Mouse (Mus musculus) G1E (cell line): ENCODE results near the gene Sgca. TPM values are rescaled to one million over a fixed set of nuclear protein-coding genes. Genes with fewer than 3 reads are reported as not detected.

Source experiments
- ATAC-seq: 2 replicates; pipeline ENCODE4 v1.8.0; 2016; ENCODE audit warnings: mild to moderate bottlenecking; ENCODE audit not compliant: insufficient number of reproducible peaks, poor library complexity, low FRiP score, severe bottlenecking; ENCODE audit errors: extremely low read depth
- DNase-seq: peaks from one replicate; pipeline ENCODE4 v3.0.0; 2012; ENCODE audit warnings: low spot score
- H3K27me3 ChIP-seq: 2 replicates; pipeline ENCODE4 v1.6.1; 2012; ENCODE audit warnings: mild to moderate bottlenecking, low read length, inconsistent platforms; ENCODE audit not compliant: insufficient read depth
- H3K36me3 ChIP-seq: replicated peaks from 2 replicates; pipeline ENCODE3; 2012; ENCODE audit warnings: mild to moderate bottlenecking, inconsistent platforms
- H3K4me1 ChIP-seq: 2 replicates; pipeline ENCODE4 v1.6.1; 2012; ENCODE audit warnings: low read depth, low read length, inconsistent platforms, mixed read lengths; ENCODE audit not compliant: insufficient read depth
- H3K4me3 ChIP-seq: 2 replicates; pipeline ENCODE4 v1.5.1; 2012; ENCODE audit warnings: low read depth, mild to moderate bottlenecking, inconsistent platforms, low read length, moderate library complexity, mixed read lengths
- H3K9me3 ChIP-seq: replicated peaks from 2 replicates; pipeline ENCODE4 v1.6.1; 2012; ENCODE audit warnings: inconsistent platforms
- CTCF ChIP-seq: IDR thresholded peaks from 2 replicates; pipeline ENCODE4 v1.5.1; 2012; ENCODE audit warnings: low read depth, low read length, inconsistent platforms, mixed read lengths
- GATA1 ChIP-seq: IDR thresholded peaks from 2 replicates; pipeline ENCODE4 v1.6.1; 2012; ENCODE audit warnings: borderline replicate concordance, low read length, inconsistent platforms, mixed read lengths
- GATA2 ChIP-seq: IDR thresholded peaks from 2 replicates; pipeline ENCODE4 v1.6.1; 2012; ENCODE audit warnings: low read depth, low read length, inconsistent platforms, borderline replicate concordance
- POLR2AphosphoS5 ChIP-seq: IDR thresholded peaks from 2 replicates; pipeline ENCODE4 v1.6.1; 2012; ENCODE audit warnings: low read depth, low read length, inconsistent platforms; ENCODE audit not compliant: insufficient replicate concordance
- TAL1 ChIP-seq: conservative IDR thresholded peaks from 2 replicates; pipeline ENCODE4 v1.6.1; 2012; ENCODE audit warnings: low read depth, low read length, inconsistent platforms, mixed read lengths
- polyA plus RNA-seq: library from polyadenylated mRNA; stranded (reverse); fragments of >175 nt; gene quantifications from 2 replicates; pipeline ENCODE4 v1.2.3, GENCODE M21; 2012
- total RNA-seq, 2 experiments: library from RNA; stranded (forward) in 1 of 2; stranded (reverse) in 1 of 2; fragments of 200-1000 nt in 1 of 2; fragments of >200 nt in 1 of 2; fragmentation: Nextera tagmentation in 1 of 2; gene quantifications; 2 replicates each; pipeline ENCODE4 v1.2.3; 2014 to 2017

The Sgca gene
- total and polyA plus RNA-seq, 3 experiments = 0.87 TPM; not detected in 2

DNA sequence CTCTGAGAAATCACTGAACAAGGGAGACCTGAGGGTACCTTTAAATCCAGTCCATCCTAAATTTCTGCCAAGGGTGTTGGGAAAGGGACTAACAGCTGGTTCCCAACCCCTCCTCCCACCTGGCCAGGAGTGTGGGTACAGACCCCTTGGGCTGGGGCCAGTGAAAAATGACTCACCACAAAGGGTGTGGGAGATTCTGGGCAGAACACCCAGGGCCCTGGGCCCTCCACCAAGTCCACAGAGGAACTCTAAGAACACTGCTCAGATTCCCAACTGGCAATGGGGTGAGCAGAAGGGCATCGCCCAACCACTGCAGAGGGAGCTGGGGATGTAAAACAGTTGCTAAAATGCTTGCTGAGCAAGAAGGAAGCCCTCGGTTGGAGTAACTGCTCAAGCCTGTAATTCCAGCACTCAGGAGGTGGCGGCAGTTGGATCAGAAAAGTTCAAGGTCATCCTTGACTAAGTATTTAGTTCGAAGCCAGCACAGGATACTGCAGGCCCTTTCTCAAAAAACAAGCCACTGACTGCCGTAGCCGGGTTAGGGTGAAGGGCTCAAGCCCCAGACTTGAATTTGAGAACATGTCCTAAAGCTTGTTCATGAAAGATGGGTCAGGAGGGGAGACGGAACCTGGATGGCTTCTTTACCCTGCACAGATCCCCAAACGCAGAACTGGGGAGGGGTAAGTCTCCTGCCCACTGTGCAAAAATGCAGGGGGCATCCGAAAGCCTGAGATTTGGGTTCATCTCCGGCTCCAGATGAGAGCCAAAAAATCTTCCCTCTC is 12.8 kb upstream of the Sgca start:
- DNase-seq = no peak
- peak overlapping the region; percentile 93 for H3K4me3 ChIP-seq

DNA sequence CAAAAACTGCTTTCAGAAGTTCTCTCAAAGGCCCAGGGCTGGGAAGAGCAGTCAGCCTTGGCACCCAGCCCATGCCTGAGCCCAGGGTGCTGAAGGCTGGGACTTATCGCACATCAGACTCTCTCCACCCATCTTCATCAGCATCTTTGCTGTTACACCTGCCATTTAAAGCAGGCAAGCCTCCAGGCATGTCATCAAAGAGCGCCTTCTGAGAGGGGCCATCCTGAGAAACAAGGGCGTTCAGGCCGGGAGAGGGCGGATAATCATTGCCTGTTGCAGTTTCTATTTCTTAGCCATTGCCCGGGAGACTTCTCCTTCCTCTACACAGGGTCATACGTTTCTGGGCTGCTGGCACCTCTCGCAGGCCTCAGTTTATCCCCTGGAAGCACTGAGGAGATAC is 11.7 kb upstream of the Sgca start:
- H3K4me3 ChIP-seq = no peak overlapping the region
- H3K27me3 ChIP-seq = peaks cover 4% of the 10 kb centered on the region
- DNase-seq (no peak), ATAC-seq (no peak)
- peaks cover 56% of the 10 kb centered on the region for H3K4me1 ChIP-seq
- TF ChIP-seq POLR2AphosphoS5 (no peak), CTCF (no peak), TAL1 (no peak), GATA1 (no peak), GATA2 (no peak)
- H3K36me3 ChIP-seq = peaks cover 11% of the 10 kb centered on the region
- no peaks in the 10 kb centered on the region for H3K9me3 ChIP-seq

More for the DNA sequence above, 12.8 kb upstream of the Sgca start:
- peaks cover 3% of the 10 kb centered on the region for H3K27me3 ChIP-seq
- no peaks in the 10 kb centered on the region for H3K9me3 ChIP-seq
- peaks cover 22% of the 10 kb centered on the region for H3K36me3 ChIP-seq
- TF ChIP-seq POLR2AphosphoS5 (no peak), GATA1 (no peak), CTCF (no peak), GATA2 (no peak), TAL1 (no peak)
- no peak for ATAC-seq
- peaks cover 67% of the 10 kb centered on the region for H3K4me1 ChIP-seq

DNA sequence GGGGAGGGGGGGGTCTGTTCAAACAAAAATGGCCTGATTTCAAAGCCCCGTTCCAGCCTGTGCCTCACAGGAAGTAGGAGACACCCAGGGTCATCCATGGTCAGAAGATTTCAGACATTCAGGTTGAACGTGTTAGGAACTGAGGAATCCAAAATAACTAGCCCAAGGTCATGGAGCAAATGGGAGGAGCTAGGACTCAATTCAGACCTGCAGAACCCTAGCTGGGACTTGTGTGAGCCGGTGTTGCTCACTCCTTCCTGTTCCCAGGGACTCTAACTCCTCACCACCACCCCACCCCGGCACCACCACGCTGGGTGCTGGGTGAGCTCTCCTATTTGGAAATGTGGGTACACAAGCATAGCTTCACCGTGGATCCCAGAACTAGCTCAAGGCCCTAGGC is 11.2 kb upstream of the Sgca start:
- ATAC-seq = no peak
- H3K4me1 ChIP-seq = peaks cover 51% of the 10 kb centered on the region

DNA sequence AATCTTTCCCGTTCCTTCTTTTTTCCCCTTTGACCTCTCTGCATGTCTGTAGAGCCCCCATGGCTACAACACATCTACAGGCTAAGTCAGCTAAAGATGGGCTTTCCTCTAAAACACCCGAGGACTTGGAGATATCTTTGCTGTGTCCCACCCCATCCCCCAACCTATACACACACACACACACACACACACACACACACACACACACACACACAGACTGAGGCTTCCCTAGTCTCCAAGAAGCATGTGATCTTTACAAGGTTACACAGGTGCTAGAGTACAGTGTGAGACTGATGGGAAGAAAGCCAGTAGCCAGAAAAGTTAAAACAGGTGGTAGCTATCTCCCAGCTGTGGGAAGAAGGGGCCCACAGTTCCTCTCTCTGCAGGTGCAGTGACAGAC is 10.3 kb upstream of the Sgca start:
- peaks cover 42% of the 10 kb centered on the region for H3K4me1 ChIP-seq
- TF ChIP-seq POLR2AphosphoS5 (no peak), CTCF (no peak), GATA2 (no peak), GATA1 (no peak), TAL1 (no peak)
- peaks cover 4% of the 10 kb centered on the region for H3K27me3 ChIP-seq
- DNase-seq (no peak), ATAC-seq (no peak)
- H3K9me3 ChIP-seq = no peaks in the 10 kb centered on the region
- H3K4me3 ChIP-seq = no peak overlapping the region
- no peaks in the 10 kb centered on the region for H3K36me3 ChIP-seq

More for the DNA sequence above, 11.2 kb upstream of the Sgca start:
- Histone ChIP-seq H3K9me3 (no peaks in the 10 kb centered on the region), H3K36me3 (peaks cover 6% of the 10 kb centered on the region), H3K4me3 (no peak overlapping the region), H3K27me3 (peaks cover 4% of the 10 kb centered on the region)
- DNase-seq = no peak
- TF ChIP-seq POLR2AphosphoS5 = no peak

DNA sequence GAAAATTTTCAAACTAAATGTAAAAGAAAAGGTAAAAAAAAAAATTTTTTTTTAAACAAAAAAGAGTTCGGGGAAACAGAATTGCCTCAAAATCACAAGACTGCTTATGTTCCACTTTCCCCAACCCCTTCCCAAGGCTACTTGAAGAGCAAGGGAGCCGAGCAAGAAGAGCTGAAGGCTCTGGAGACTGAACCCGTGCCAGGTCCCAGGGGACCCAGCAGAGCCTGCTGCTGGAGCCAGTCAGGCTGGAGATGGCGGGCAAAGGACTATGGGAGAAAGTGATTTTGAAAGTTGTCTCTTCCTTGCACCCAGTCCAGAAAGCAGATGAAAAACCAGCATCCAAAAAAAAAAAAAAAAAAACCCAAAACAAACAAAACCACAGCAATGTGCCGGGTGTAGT is 9.7 kb upstream of the Sgca start:
- H3K4me3 ChIP-seq = no peak overlapping the region
- TF ChIP-seq GATA1 (no peak), TAL1 (no peak), CTCF (no peak), GATA2 (no peak), POLR2AphosphoS5 (no peak)
- H3K4me1 ChIP-seq = peaks cover 42% of the 10 kb centered on the region
- H3K27me3 ChIP-seq = peaks cover 4% of the 10 kb centered on the region
- no peaks in the 10 kb centered on the region for H3K36me3 ChIP-seq
- ATAC-seq (no peak), DNase-seq (no peak)
- no peaks in the 10 kb centered on the region for H3K9me3 ChIP-seq

DNA sequence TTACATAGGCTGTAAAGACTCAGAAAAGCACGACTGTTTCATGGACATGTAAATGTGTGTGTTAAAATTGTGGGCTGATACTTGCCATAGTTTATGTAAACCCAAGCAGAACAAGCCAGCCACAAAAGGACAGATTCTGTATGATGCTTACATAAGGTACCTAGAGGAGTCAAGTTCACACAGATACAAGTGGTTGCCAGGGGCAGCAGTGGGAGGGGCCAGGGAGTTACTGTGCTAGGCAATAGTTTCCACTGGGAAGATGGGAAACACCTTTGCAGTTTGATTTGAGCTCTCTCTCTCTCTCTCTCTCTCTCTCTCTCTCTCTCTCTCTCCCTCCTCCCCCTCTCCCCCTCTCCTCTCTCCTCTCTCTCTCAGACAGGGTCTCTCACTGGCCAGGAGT is 9.0 kb upstream of the Sgca start:
- Histone ChIP-seq H3K4me3 (no peak overlapping the region), H3K9me3 (no peaks in the 10 kb centered on the region), H3K27me3 (peaks cover 4% of the 10 kb centered on the region), H3K4me1 (peaks cover 38% of the 10 kb centered on the region), H3K36me3 (no peaks in the 10 kb centered on the region)
- DNase-seq (no peak), ATAC-seq (no peak)
- TF ChIP-seq CTCF (no peak), TAL1 (no peak), GATA2 (no peak), GATA1 (no peak), POLR2AphosphoS5 (no peak)
